Mouse (Mus musculus) heart, postnatal 14 days (tissue): Measurements from ENCODE around the gene Zfp180. TPM values are rescaled to one million over a fixed set of nuclear protein-coding genes. Genes with fewer than 3 reads are reported as not detected.
"Not testable (repeated sequence)": the region's sequence is repeated elsewhere in the genome, so short reads cannot be mapped to it uniquely, and the experiment has no call there.

ENCODE experiments used
- DNase-seq, 2 experiments: peaks; one replicate each; pipeline ENCODE4 v3.0.0; 2021 to 2022
- intact Hi-C: fragments of 180-260 bp; cut with DNase I; formaldehyde crosslinking; loops from one replicate; pipeline ENCODE4 v1.15.1; 2025
- long read RNA-seq, 2 experiments: library from polyadenylated mRNA; stranded (forward); transcript quantifications; one replicate each; pipeline ENCODE4 v2.0.0; 2021
- total RNA-seq, 2 experiments: library from RNA; stranded (reverse); gene quantifications; 2 replicates each; pipeline ENCODE4 v1.2.3; 2021

The Zfp180 gene
- total RNA-seq = 10 to 100 TPM; 10.4 to 11.0 TPM
- long read RNA-seq, experiment 1, partial matches to known transcripts = 2 of 9 reads
- long read RNA-seq, experiment 1, other reads (novel, unspliced or antisense) = 2 of 9 reads
- long read RNA-seq, experiment 2, partial matches to known transcripts = 0 of 7 reads
- long read RNA-seq, experiment 2, other reads (novel, unspliced or antisense) = 2 of 7 reads

GRCm38 (mm10) chr7:24081634-24082431 lies at the start of gene Zfp180:
TSS of gene Zfp180 (plus strand) at chr7:24081924.
- intact Hi-C loops = loop anchor here (2.0 to 5.0 kb wide), 2 partner anchors 31 to 50 kb away; partner anchors contain the start of genes Zfp112 and Zfp235
- DNase-seq = peak; percentile 93 to 96

GRCm38 (mm10) chr7:24052660-24053304 lies 28.9 kb upstream of the Zfp180 start, which contains the start of gene Vmn1r183:
TSS of gene Vmn1r183 (plus strand) at chr7:24053254.
- DNase-seq = no peak
- intact Hi-C loops = no loop called here

GRCm38 (mm10) chr7:24074424-24074823 lies 7.3 kb upstream of the Zfp180 start:
- not testable (repeated sequence) for DNase-seq

GRCm38 (mm10) chr7:24082457-24083235 lies 922 bp downstream of the Zfp180 start:
- no peak for DNase-seq
- intact Hi-C loops = loop anchor here (2.0 to 5.0 kb wide), 2 partner anchors 30 to 50 kb away; partner anchors contain the start of genes Zfp112 and Zfp235

More at GRCm38 (mm10) chr7:24074424-24074823, 7.3 kb upstream of the Zfp180 start:
- intact Hi-C loops = not testable (repeated sequence)

GRCm38 (mm10) chr7:24086871-24087270 lies 5.1 kb downstream of the Zfp180 start:
- DNase-seq = no peak
- intact Hi-C loops = loop anchor here (5.0 kb wide), 1 partner anchor 315 kb away; no protein-coding TSS in a partner anchor

- DNase-seq = no peak
- intact Hi-C loops = loop anchor here (5.0 kb wide), 1 partner anchor 315 kb away; no protein-coding TSS in a partner anchor
These were observed 5.9 kb downstream of the Zfp180 start for GRCm38 (mm10) chr7:24087485-24088125.

- intact Hi-C loops = no loop called here
- no peak for DNase-seq
These were observed 22.7 kb downstream of the Zfp180 start for GRCm38 (mm10) chr7:24104403-24104802.

- intact Hi-C loops = no loop called here
- no peak for DNase-seq
These were observed 23.5 kb downstream of the Zfp180 start for GRCm38 (mm10) chr7:24105144-24105703.

GRCm38 (mm10) chr7:24110839-24111238 lies 29.1 kb downstream of the Zfp180 start:
- intact Hi-C loops = no loop called here
- no peak for DNase-seq

GRCm38 (mm10) chr7:24111772-24112155 lies 30.0 kb downstream of the Zfp180 start:
- no peak for DNase-seq
- intact Hi-C loops = loop anchor here (2.0 kb wide), 1 partner anchor 29 kb away; no protein-coding TSS in a partner anchor

GRCm38 (mm10) chr7:24112156-24112856 lies 30.6 kb downstream of the Zfp180 start, which contains the start of gene Zfp112:
TSS of gene Zfp112 (plus strand) at chr7:24112314.
- intact Hi-C loops = loop anchor here (2.0 kb wide), 1 partner anchor 30 kb away; no protein-coding TSS in a partner anchor
- peak; percentile 71 to 79 for DNase-seq

- DNase-seq = peak; percentile 41 to 56
- intact Hi-C loops = loop anchor here (2.0 kb wide), 1 partner anchor 30 kb away; no protein-coding TSS in a partner anchor
These were observed 31.3 kb downstream of the Zfp180 start for GRCm38 (mm10) chr7:24113001-24113400.

- no peak for DNase-seq
- intact Hi-C loops = no loop called here
These were observed 34.9 kb downstream of the Zfp180 start for GRCm38 (mm10) chr7:24116655-24117054.

- intact Hi-C loops = loop anchor here (5.0 to 10.0 kb wide), 4 partner anchors 51 to 181 kb away; partner anchors contain the start of genes Zfp108, Zfp180 and Zfp94
These were observed 51.8 kb downstream of the Zfp180 start for GRCm38 (mm10) chr7:24133425-24133995.

GRCm38 (mm10) chr7:24133996-24134828 lies 52.5 kb downstream of the Zfp180 start, which contains the start of gene Zfp235:
TSS of gene Zfp235 (plus strand) at chr7:24134169.
- intact Hi-C loops = loop anchor here (5.0 to 10.0 kb wide), 4 partner anchors 52 to 181 kb away; partner anchors contain the start of genes Zfp108, Zfp180 and Zfp94

More at GRCm38 (mm10) chr7:24133425-24133995, 51.8 kb downstream of the Zfp180 start:
- DNase-seq = no peak

GRCm38 (mm10) chr7:24142566-24142965 lies 60.8 kb downstream of the Zfp180 start:
- intact Hi-C loops = no loop called here
- DNase-seq = no peak

More at GRCm38 (mm10) chr7:24133996-24134828, 52.5 kb downstream of the Zfp180 start, which contains the start of gene Zfp235:
- DNase-seq = peak; percentile 82 to 87

- peak in 1 of 2 experiments; percentile 7 for DNase-seq
- intact Hi-C loops = no loop called here
These were observed 71.5 kb downstream of the Zfp180 start for GRCm38 (mm10) chr7:24153272-24153671.
